20 mouse cellular contexts compared by ENCODE assay signal in the genomic region with DNA sequence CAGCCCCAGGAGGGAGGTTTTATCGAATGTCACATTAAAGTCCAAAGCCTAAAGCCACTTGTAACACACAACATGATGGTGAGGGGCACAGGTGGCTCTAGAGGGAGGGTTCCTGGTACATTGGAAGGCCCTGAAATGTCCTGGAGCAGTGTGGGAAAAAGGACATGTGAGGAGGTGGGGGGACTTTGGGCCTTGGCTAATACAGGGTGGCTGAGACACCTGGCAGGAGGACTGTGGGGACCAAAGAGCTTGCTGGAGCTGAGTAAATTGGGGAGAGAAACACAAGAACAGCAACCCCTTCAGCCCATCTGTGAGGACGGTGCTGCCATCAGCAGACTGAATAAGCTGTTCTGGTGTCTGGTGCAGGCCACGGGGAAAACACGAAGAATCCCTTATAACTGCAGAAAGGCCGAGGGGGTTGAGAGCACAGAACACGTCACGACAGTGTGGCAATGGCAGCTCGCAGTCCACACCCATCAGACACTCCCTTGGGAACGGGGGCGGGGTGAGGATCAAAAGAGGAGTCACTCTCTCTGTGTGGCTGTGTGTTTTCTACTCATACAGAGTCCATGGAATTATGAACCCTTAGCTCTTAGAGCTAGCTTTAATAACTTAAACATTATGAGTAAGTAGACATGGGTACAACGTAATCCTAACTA. TPM values are rescaled to one million over a fixed set of nuclear protein-coding genes. Genes with fewer than 3 reads are reported as not detected.
A peak's percentile ranks its signal among the peaks of the same experiment; 100 is the strongest.
DNase-seq lines count a peak whose midpoint lies in the region; ATAC-seq lines count a peak whose summit lies in the region.
"Had no signal": no experiment of that assay in that cellular context is flagged by ENCODE, and none has a peak within 500 bp of the region (broad histone marks: within the 10 kb centered on the region; RNA-seq: fewer than 3 reads in every experiment).

No protein-coding gene starts in this region.

- H3K9me3 ChIP-seq in midbrain, embryonic 11.5 days (ENCODE audit: control insufficient read depth, low read length), result no peaks in the 10 kb centered on the region
- H3K9me3 ChIP-seq in midbrain, embryonic 14.5 days (ENCODE audit: control insufficient read depth, low read length), result no peaks in the 10 kb centered on the region
- H3K9me3 ChIP-seq: embryonic facial prominence, embryonic 12.5 days; forebrain, embryonic 15.5 days; heart, embryonic 13.5 days; hindbrain, embryonic 12.5 days had no signal

- no peak overlapping the region for H3K4me3 ChIP-seq in midbrain, embryonic 11.5 days (ENCODE audit: low read depth, low read length)
- no peak overlapping the region for H3K4me3 ChIP-seq in midbrain, embryonic 14.5 days (replicated peaks; ENCODE audit: low read depth, low read length)
- H3K4me3 ChIP-seq: embryonic facial prominence, embryonic 12.5 days; forebrain, embryonic 15.5 days; heart, adult 2 months; heart, embryonic 13.5 days; hindbrain, embryonic 12.5 days had no signal

- H3K4me2 ChIP-seq in midbrain, embryonic 11.5 days, result no peak overlapping the region
- H3K4me2 ChIP-seq in midbrain, embryonic 14.5 days (ENCODE audit: low read length), result no peak overlapping the region
- H3K4me2 ChIP-seq: embryonic facial prominence, embryonic 12.5 days; forebrain, embryonic 15.5 days; heart, embryonic 13.5 days; hindbrain, embryonic 12.5 days had no signal

- no peak overlapping the region for H3K27ac ChIP-seq in midbrain, embryonic 11.5 days (ENCODE audit: low read depth, low read length)
- H3K27ac ChIP-seq in midbrain, embryonic 14.5 days (replicated peaks; ENCODE audit: low read depth, low read length), result no peak overlapping the region
- H3K27ac ChIP-seq: embryonic facial prominence, embryonic 12.5 days; forebrain, embryonic 15.5 days; heart, adult 2 months; heart, embryonic 13.5 days; hindbrain, embryonic 12.5 days; hindbrain, postnatal 0 days had no signal

- intact Hi-C loops in heart, postnatal 36 days (cut with DNase I), result no loop called here

- no peaks in the 10 kb centered on the region for H3K4me1 ChIP-seq in midbrain, embryonic 11.5 days (ENCODE audit: control insufficient read depth, insufficient read depth, low read length)
- H3K4me1 ChIP-seq in midbrain, embryonic 14.5 days (ENCODE audit: control insufficient read depth, insufficient read depth, low read length), result peaks cover 5% of the 10 kb centered on the region; the same call in 1 of the 2 replicates

- H3K9ac ChIP-seq in midbrain, embryonic 11.5 days (ENCODE audit: low read length), result no peak overlapping the region
- H3K9ac ChIP-seq in midbrain, embryonic 14.5 days (replicated peaks; ENCODE audit: low read length), result no peak overlapping the region
- H3K9ac ChIP-seq: embryonic facial prominence, embryonic 12.5 days; forebrain, embryonic 15.5 days; heart, embryonic 13.5 days; hindbrain, embryonic 12.5 days had no signal

- H3K27me3 ChIP-seq in midbrain, embryonic 11.5 days (ENCODE audit: control insufficient read depth, insufficient read depth, low read length), result no peaks in the 10 kb centered on the region
- no peaks in the 10 kb centered on the region for H3K27me3 ChIP-seq in midbrain, embryonic 14.5 days (ENCODE audit: control insufficient read depth, insufficient read depth, low read length)
- H3K27me3 ChIP-seq: embryonic facial prominence, embryonic 12.5 days; forebrain, embryonic 15.5 days; heart, embryonic 13.5 days; hindbrain, embryonic 12.5 days; Patski had no signal

- ATAC-seq in midbrain, embryonic 11.5 days (ENCODE audit: low FRiP score), result no peak
- ATAC-seq in midbrain, embryonic 14.5 days (ENCODE audit: low FRiP score, low TSS enrichment), result no peak
- ATAC-seq: activated CD4-positive, CD25-positive, alpha-beta regulatory T cell, adult 4 months; forebrain, embryonic 15.5 days; hindbrain, postnatal 0 days; Patski had no signal

- WGBS in midbrain, embryonic 11.5 days, result 89% methylated on average over 11 of the region's 11 CpGs
- WGBS in midbrain, embryonic 14.5 days, result 86% methylated on average over 11 of the region's 11 CpGs

- no peaks in the 10 kb centered on the region; the same call in 1 of the 2 replicates for H3K36me3 ChIP-seq in midbrain, embryonic 11.5 days (ENCODE audit: control insufficient read depth, insufficient read depth, low read length)
- H3K36me3 ChIP-seq in midbrain, embryonic 14.5 days (ENCODE audit: control insufficient read depth, insufficient read depth, low read length), result no peaks in the 10 kb centered on the region
- H3K36me3 ChIP-seq: embryonic facial prominence, embryonic 12.5 days; forebrain, embryonic 15.5 days; heart, embryonic 13.5 days had no signal

- DNase-seq in adrenal gland, postnatal 10 days, result peak; percentile 58
- DNase-seq in adrenal gland, adult 2 months, result no peak
- DNase-seq in heart, adult 11 months, result peak; percentile 84
- DNase-seq in heart, postnatal 36 days, result no peak
- DNase-seq in midbrain, embryonic 11.5 days (ENCODE audit: low spot score, missing footprints), result peak; percentile 69
- DNase-seq in midbrain, embryonic 14.5 days, result no peak
- DNase-seq in layer of hippocampus, adult 9-10 months (ENCODE audit: low spot score), result no peak
- no peak for DNase-seq in spleen, postnatal 10 days (ENCODE audit: low spot score in 2 of 2)
- DNase-seq: cerebellum, adult 11-12 months; cerebellum, adult 9-10 months; cerebellum, postnatal 25 days; heart, adult 2 months; heart, postnatal 4 days had no signal

RNA-seq across cellular contexts. Expression of gene Yy1, which starts 24.4 kb away (rescaled TPM):
- total RNA-seq in adrenal gland, postnatal 10 days (2021), result 10 to 100 TPM; 59.8 to 66.4 TPM
- 100 to 1,000 TPM in 1 of 2 experiments, 10 to 100 TPM in 1; 56.2 to 102 TPM for total RNA-seq in adrenal gland, adult 2 months (2021)
- 22.5 and 27.8 TPM in 2 replicates for polyA plus RNA-seq in adrenal gland, adult 2 months (2012; rRNA removed)
- 10 to 100 TPM; 38.3 to 42.7 TPM for total RNA-seq in heart, postnatal 36 days (2021)
- 19.0 and 19.5 TPM in 2 replicates for polyA plus RNA-seq in midbrain, embryonic 11.5 days (2014; fragmentation: Nextera tagmentation; extraction: Ambion mirVana)
- polyA plus RNA-seq in midbrain, embryonic 14.5 days (2014; fragmentation: Nextera tagmentation; extraction: Ambion mirVana), result 15.1 and 16.6 TPM in 2 replicates

Comparison
In these comparisons a context has a peak if more than half of its experiments do, and no peak if none do; other contexts are left out.
1. DNase-seq: peak in adrenal gland, postnatal 10 days (single experiment), heart, adult 11 months (single experiment) and midbrain, embryonic 11.5 days (single experiment); none in adrenal gland, adult 2 months (single experiment), heart, postnatal 36 days (0 of 2), midbrain, embryonic 14.5 days (single experiment), layer of hippocampus, adult 9-10 months (single experiment) and spleen, postnatal 10 days (0 of 2).